Mouse (Mus musculus) spleen, postnatal 4 days (tissue): ENCODE measurements around the gene Pwwp2b.
A peak's percentile ranks its signal among the peaks of the same experiment; 100 is the strongest.

Source experiments
- DNase-seq, 2 experiments: peaks; one replicate each; pipeline ENCODE4 v3.0.0; 2022; ENCODE audit warnings: low spot score in 2 of 2

Gene Pwwp2b

GRCm38 (mm10) chr7:139247881-139248614 is at the start of gene Pwwp2b:
Gene Pwwp2b (plus strand): TSS chr7:139248482.
- peak; percentile 54 to 79 for DNase-seq

GRCm38 (mm10) chr7:139200108-139200507 is 48.2 kb upstream of the Pwwp2b start:
- DNase-seq, result no peak

- DNase-seq, result no peak
Observed at GRCm38 (mm10) chr7:139201209-139201608, 47.1 kb upstream of the Pwwp2b start.

- no peak for DNase-seq
Observed at GRCm38 (mm10) chr7:139208023-139208772, 40.1 kb upstream of the Pwwp2b start.

- DNase-seq, result no peak
Observed at GRCm38 (mm10) chr7:139208773-139209095, 39.5 kb upstream of the Pwwp2b start.

GRCm38 (mm10) chr7:139211761-139212160 is 36.5 kb upstream of the Pwwp2b start:
- no peak for DNase-seq

- peak; percentile 90 to 92 for DNase-seq
Observed at GRCm38 (mm10) chr7:139212754-139213745, 35.2 kb upstream of the Pwwp2b start, which contains the start of the genes Lrrc27 and Stk32c. Gene Lrrc27 (plus strand): TSS chr7:139212988. Gene Stk32c (minus strand): TSS chr7:139213307.

GRCm38 (mm10) chr7:139213751-139214150 is 34.5 kb upstream of the Pwwp2b start:
- DNase-seq, result no peak

GRCm38 (mm10) chr7:139214160-139214559 is 34.1 kb upstream of the Pwwp2b start:
- no peak for DNase-seq

GRCm38 (mm10) chr7:139214596-139215340 is 33.5 kb upstream of the Pwwp2b start:
- no peak for DNase-seq

GRCm38 (mm10) chr7:139215516-139215915 is 32.8 kb upstream of the Pwwp2b start:
- no peak for DNase-seq

GRCm38 (mm10) chr7:139215946-139216345 is 32.3 kb upstream of the Pwwp2b start:
- DNase-seq, result no peak

- DNase-seq, result no peak
Observed at GRCm38 (mm10) chr7:139216464-139216863, 31.8 kb upstream of the Pwwp2b start.

- no peak for DNase-seq
Observed at GRCm38 (mm10) chr7:139217046-139217445, 31.2 kb upstream of the Pwwp2b start.

- no peak for DNase-seq
Observed at GRCm38 (mm10) chr7:139218641-139219415, 29.5 kb upstream of the Pwwp2b start.

GRCm38 (mm10) chr7:139219486-139219885 is 28.8 kb upstream of the Pwwp2b start:
- DNase-seq, result no peak

- no peak for DNase-seq
Observed at GRCm38 (mm10) chr7:139220303-139220702, 28.0 kb upstream of the Pwwp2b start.

- no peak for DNase-seq
Observed at GRCm38 (mm10) chr7:139221072-139221471, 27.2 kb upstream of the Pwwp2b start.

- DNase-seq, result no peak
Observed at GRCm38 (mm10) chr7:139221856-139222255, 26.4 kb upstream of the Pwwp2b start.

- DNase-seq, result no peak
Observed at GRCm38 (mm10) chr7:139222341-139222740, 25.9 kb upstream of the Pwwp2b start.
